Mouse (Mus musculus) MEL (cell line): ENCODE results near the gene Jpt1.

Source experiments
- CTCF ChIP-seq, 3 experiments: IDR thresholded peaks in 2 of 3; conservative IDR thresholded peaks in 1 of 3; 2 replicates each; pipeline ENCODE4 v1.5.1; 2011 to 2012; ENCODE audit warnings: low read length in 3 of 3, low read depth in 2 of 3, mild to moderate bottlenecking in 2 of 3, improper control_type of control experiment in 1 of 3, inconsistent platforms in 1 of 3, mixed read lengths in 1 of 3, moderate library complexity in 1 of 3; ENCODE audit not compliant: control insufficient read depth in 1 of 3, insufficient read depth in 1 of 3, poor library complexity in 1 of 3, severe bottlenecking in 1 of 3
- ELF1 ChIP-seq: IDR thresholded peaks from 2 replicates; pipeline ENCODE4 v1.6.1; 2014; ENCODE audit warnings: low read depth, mild to moderate bottlenecking, inconsistent platforms, low read length, improper control_type of control experiment, moderate library complexity
- EP300 ChIP-seq, 2 experiments: IDR thresholded peaks; 2 replicates each; pipeline ENCODE4 v1.6.1; 2011; ENCODE audit warnings: improper control_type of control experiment in 2 of 2, low read length in 2 of 2, low read depth in 1 of 2, mild to moderate bottlenecking in 1 of 2
- GATA1 ChIP-seq: IDR thresholded peaks from 2 replicates; pipeline ENCODE4 v1.6.1; 2011; ENCODE audit warnings: low read depth, low read length, improper control_type of control experiment
- POLR2AphosphoS2 ChIP-seq: IDR thresholded peaks from 2 replicates; pipeline ENCODE4 v1.6.1; 2011; ENCODE audit warnings: low read length, improper control_type of control experiment
- TCF12 ChIP-seq: IDR thresholded peaks from 2 replicates; pipeline ENCODE4 v1.6.1; 2014; ENCODE audit warnings: low read depth, mild to moderate bottlenecking, inconsistent platforms, low read length, improper control_type of control experiment, moderate library complexity

- TF ChIP-seq EP300 (IDR thresholded peaks at IDR 0.05; ENCODE audit: low read depth in 1 of 2, low read length in 2 of 2) = no peak
- 0 out of 2 replicates have a peak, but pooled peaks have one; percentile 13 for TF ChIP-seq TCF12
- TF ChIP-seq ELF1 = no peak
- TF ChIP-seq POLR2AphosphoS2 = no peak
- no peak for TF ChIP-seq GATA1
- no peak for TF ChIP-seq CTCF (IDR thresholded peaks at IDR 0.05 in 2 of 3, conservative IDR thresholded peaks at IDR 0.05 in 1 of 3; ENCODE audit: control insufficient read depth in 1 of 3, insufficient read depth in 1 of 3, low read depth in 2 of 3, low read length in 3 of 3, poor library complexity in 1 of 3, severe bottlenecking in 1 of 3)
These were observed 21.3 kb upstream of the Jpt1 start for GRCm38 (mm10) chr11:115535401-115536037.
